Mouse (Mus musculus) pancreas, adult 10 weeks (tissue): ENCODE results near the gene Rpl21. TPM values are rescaled to one million over a fixed set of nuclear protein-coding genes. Genes with fewer than 3 reads are reported as not detected.

ENCODE experiments used
- polyA plus RNA-seq: library from polyadenylated mRNA; stranded (reverse); fragments of 350-450 nt; fragmentation: Illumina TruSeq; extraction: RNeasy Lipid Tissue Mini Kit (QIAGEN cat#74804); gene quantifications from one replicate; pipeline ENCODE4 v1.2.3, GENCODE M21; 2015; ENCODE audit warnings: low read depth, low replicate concordance; ENCODE audit not compliant: insufficient read depth

Gene Rpl21
- polyA plus RNA-seq, result 240 TPM

DNA sequence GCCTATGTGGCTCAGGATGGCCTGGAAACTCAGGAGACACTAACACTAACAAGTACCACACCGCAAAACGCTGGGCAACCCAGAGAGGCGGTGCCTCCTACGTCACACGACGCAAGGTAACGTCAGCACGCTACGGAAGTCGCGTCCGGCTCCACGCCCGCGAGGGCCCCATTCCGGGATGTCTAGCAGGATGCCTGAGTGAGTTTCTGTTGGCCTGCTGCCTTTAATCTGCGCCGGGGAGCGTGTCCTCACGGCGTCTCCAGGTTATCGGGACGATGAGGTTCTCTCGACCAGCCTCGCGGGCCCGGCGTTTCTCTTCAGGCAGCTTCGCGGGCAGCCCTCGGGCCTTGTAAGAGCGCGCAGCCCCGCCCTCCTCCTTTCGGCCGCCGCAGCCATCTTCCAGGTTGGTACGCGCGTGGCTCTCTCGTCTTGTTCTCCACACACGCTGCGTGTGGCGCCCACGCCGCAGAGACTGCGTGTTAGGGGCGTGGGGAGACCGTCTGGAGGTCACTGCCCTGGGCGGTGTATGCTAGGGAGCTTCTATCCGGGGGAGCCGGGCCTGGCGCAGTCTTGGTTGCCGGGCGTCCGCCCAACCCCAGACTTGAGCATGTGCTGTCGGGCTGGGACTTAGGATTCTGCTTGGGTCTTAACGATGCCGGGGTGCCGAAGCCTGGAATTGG, at the start of gene Rpl21:
Gene Rpl21, plus strand, starts transcription at position 122 of the 680 bp plus-strand sequence.

DNA sequence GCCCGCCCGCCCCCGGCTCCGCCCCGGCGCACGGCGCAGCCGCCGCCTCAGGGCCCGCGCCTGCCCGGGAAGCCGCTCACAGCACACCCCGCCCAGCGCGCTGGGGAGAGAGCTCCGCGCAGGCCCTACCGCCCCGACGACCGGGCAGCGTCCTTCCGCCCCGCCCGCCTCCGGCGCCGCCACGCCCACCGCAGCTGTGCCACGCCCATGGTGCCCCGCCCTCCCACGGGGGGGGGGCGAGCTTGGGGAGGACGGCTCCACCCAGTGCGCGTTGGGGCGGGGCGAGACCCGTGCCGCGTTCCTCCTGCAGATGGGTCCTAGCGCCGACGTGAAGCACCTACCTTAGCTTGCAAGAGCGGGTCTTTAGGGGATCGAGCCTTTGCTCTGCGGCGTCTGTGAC, 37.8 kb upstream of the Rpl21 start, which contains the start of gene Usp12:
Gene Usp12, minus strand, starts transcription at position 154 of the 400 bp plus-strand sequence.

DNA sequence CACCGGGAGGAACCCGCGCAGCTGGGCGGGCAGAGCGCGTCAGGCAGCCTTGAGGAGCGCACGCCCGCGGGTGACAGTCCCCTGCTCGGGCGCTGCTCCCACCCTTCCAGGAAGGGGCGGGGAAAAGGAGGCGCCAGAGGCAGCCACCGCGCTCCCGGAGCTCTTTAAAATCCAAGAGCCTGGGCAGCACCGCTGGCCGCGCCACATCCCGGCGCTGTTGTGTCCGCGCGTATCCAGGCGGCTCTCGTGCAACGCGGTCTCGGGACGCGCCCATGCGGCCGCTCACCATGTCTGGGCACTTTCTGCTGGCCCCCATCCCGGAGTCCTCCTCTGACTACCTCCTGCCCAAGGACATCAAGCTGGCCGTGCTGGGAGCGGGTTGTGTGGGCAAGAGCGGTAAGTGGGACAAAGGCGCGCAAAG, 12.3 kb downstream of the Rpl21 start, which contains the start of gene Rasl11a:
Gene Rasl11a, plus strand, starts transcription at position 127 of the 421 bp plus-strand sequence.

Other genes starting within 250 kb of the Rpl21 start
- not detected for gene Gpr12, start 247.7 kb upstream of the Rpl21 start, polyA plus RNA-seq
- gene Usp12, start 37.9 kb upstream of the Rpl21 start, polyA plus RNA-seq, result 6.5 TPM
- 4.7 TPM for gene Rasl11a, start 12.2 kb downstream of the Rpl21 start, polyA plus RNA-seq
- 18.3 TPM for gene Gtf3a, start 115.8 kb downstream of the Rpl21 start, polyA plus RNA-seq
- gene Mtif3, start 130.9 kb downstream of the Rpl21 start, polyA plus RNA-seq, result 4.0 TPM
- gene Lnx2, start 243.7 kb downstream of the Rpl21 start, polyA plus RNA-seq, result 4.7 TPM
- gene Polr1d, start 244.2 kb downstream of the Rpl21 start, polyA plus RNA-seq, result 37.7 TPM